Mouse (Mus musculus): ENCODE data around the gene Hoxb2.

Gene Hoxb2

DNA sequence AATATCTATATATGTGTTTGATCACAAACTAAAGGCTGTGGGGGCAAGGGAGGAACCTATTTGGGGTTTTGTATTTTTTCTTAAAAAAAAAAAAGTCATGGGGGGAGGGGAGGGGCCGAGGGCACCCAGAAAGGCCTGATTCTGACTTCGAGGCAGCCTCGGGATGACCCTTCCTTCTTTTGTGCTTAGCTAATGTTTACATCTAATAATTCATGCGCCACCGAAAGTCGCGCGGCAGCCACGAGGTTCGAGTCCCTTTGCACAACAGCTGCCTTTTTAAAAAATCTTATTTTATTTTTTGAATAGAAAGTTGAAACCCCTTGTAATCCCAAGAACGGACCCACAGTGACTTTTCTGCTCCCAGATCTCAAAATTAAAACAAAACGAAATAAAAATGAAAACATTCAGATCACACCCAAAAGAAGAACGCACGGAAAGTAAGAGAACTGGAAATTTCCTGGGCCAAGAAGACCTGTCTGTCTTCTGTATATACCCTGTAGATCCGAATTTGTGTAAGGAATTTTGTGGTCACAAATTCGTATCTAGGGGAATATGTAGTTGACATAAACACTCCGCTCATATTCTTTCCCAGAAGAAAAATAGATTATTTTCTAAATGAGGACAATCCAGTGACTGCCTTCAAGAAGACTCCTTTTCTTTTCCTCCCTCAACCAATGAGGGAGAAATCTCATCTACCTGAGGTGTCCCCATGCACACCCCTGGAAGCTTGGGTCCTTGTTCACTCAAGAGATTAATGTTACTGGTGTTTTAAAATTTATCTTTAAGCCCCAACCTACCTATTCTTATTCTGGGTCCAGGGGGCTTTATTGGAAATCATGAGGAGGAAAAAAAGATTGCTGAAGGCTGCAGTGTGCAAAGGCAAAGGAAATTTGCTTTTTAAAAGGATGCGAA is 33.4 kb upstream of the Hoxb2 start:
- no peak for DNase-seq

DNA sequence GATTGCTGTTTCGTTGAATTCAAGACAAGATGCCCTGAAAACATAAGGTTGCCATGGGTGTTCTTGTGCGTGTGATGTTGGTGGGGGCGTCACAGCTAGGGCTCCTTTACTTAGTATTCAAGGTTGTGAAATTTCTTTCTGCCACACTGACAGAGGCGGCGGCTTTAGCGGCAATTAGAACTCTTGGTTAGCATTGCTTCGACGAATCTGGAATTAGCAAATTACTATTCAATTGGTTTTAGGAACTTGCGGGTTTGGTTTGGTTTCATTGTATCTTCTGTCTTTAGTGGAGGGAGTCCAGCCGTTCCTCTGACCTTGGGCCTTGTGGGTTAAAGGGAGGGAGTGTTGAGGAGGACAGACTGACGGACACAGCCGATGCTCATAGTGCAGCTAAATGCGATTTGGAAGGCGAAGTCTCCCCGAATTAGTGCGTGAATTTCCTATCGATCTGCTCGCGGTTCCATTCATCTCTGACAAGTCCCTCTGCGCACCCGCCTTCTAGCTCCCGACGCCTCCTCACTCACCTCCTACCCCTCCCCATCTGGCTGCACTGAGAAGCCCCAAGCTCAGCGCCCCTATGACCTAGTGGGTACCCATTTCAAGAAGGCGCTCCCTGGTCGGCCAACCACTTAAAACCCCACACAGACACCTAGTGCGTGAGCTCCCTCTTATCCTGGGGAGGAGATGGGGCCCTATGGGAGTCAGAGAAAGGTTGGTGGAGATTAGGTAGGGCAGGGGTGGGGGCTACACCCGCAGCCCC is 32.5 kb upstream of the Hoxb2 start, which contains the start of gene Hoxb4:
Gene Hoxb4 (plus strand): TSS at position 660 of the 760 bp plus-strand sequence.
- DNase-seq, result no peak

DNA sequence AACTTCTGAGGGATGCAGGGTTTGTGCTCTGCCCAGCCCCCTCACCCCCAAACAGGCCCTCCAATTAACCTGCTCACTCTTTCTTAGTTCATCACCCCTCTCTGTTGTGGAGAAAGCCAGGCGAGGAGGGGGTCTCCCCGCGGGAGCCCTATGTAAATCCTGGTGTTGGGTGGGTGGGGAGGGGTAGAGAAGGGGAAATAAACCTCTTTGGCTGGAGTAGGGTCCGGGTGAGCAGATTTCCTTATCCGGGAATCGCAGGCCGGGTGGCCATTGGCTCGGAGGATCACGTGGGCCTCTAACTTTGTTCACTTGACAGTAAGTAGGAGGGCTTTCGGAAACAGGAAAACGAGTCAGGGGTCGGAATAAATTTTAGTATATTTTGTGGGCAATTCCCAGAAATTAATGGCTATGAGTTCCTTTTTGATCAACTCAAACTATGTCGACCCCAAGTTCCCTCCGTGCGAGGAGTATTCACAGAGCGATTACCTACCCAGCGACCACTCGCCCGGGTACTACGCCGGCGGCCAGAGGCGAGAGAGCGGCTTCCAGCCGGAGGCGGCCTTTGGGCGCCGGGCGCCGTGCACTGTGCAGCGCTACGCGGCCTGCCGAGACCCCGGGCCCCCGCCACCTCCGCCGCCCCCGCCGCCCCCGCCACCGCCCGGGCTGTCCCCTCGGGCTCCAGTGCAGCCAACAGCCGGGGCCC is 31.8 kb upstream of the Hoxb2 start:
- DNase-seq, result peak; percentile 91

DNA sequence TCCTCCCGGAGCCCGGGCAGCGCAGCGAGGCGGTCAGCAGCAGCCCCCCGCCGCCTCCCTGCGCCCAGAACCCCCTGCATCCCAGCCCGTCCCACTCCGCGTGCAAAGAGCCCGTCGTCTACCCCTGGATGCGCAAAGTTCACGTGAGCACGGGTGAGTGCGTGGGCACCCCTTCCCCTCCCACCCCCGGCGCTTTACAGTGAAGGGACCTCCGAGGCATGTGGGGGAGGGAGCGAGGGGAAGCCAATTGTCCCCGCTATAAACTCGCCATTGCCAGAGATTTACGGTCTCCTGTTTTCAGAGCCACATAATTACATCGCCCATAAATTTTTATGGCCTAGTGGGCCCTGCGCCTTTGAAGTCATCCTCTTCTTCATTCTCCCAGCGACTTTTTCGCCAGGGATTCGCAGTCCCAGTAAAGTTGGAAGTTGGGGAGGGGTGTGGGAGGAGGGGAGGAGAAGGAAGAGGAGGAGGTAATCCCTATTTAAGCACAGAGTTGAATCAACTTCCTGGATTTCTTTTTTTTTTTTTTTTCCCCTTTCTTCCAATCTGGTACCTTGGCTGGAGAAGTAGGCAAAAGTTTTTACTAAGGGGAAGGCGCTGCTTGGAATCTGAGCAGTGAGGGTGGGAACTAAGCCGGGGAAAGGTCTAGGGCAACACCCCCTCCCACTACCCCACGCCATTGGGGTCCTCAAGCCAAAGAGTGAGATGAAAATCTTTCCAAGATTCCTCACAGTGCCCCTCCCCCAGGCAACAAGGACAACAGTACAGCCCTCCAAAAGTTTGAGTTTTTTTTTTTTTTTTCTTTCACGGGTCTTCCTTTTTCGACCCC is 31.0 kb upstream of the Hoxb2 start:
- peak; percentile 58 to 73 for DNase-seq

DNA sequence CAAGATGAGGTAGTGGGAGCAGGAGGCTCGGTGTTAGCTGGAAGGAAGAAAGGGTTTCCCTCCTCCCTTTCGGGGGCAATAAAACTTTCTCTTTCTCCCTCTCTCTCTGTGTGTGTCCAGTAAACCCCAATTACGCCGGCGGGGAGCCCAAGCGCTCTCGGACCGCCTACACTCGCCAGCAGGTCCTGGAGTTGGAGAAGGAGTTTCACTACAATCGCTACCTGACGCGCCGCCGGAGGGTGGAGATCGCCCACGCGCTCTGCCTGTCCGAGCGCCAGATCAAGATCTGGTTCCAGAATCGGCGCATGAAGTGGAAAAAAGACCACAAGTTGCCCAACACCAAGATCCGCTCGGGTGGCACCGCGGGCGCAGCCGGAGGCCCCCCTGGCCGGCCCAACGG is 30.4 kb upstream of the Hoxb2 start:
- DNase-seq, result peak in 1 of 2 experiments; percentile 66

DNA sequence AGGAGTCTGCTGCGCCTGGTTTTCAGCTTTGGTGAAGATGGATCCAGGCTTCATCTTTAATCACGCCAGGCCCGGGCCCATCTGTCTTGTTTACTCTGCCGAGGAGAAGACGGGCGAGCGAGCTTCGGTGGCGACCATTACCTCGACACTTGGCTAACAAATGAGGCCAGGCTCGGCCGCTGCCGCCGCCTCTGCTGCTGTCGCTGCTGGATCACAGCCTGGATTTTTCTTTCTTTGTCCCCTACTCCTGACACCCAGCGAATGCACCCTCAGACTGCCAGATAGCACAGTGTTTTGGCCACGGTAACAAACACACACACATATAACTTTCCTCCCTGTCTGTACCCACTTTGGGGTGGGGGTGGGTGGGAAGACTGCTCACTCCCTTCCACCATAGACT is 29.6 kb upstream of the Hoxb2 start:
- DNase-seq, result peak in 1 of 2 experiments; percentile 32

DNA sequence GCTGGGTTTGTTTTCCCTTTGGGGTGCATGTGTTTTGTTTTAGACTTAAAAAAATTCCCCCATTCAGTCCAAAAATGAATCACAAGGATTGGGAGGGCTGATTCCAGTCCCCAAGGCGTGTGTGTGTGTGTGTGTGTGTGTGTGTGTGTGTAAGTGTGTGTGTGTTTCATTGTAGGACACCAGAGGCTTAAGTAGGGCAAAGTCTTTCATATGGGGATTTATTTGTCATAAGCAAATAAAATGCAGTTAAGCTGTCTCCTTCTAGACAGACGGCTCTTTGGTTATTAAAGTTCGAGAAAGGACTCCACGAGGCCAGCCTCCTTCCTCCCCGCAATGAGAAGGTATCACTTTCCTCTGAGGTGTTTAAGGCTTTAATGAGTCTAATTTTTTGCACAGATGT is 28.5 kb upstream of the Hoxb2 start:
- DNase-seq, result no peak

DNA sequence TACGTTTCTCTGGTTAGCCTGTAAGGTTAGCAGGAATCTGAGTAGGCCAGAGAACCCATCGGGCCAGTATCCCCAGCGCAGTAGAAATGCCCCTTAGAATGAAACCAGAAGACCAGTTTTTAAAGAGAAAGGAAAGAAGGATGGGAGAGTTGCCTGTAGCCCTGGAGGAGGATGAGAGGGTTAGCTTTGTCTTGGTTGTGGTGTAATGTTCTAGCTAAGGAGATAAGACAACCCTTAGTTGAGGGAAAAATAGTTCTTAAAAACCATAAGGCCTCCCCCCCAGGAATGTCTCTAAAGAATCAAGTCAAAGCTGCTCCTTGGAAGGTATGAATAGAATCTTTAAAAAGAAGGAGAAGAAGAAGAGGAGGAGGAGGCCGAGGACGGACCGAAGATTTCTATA is 27.6 kb upstream of the Hoxb2 start:
- DNase-seq, result no peak

DNA sequence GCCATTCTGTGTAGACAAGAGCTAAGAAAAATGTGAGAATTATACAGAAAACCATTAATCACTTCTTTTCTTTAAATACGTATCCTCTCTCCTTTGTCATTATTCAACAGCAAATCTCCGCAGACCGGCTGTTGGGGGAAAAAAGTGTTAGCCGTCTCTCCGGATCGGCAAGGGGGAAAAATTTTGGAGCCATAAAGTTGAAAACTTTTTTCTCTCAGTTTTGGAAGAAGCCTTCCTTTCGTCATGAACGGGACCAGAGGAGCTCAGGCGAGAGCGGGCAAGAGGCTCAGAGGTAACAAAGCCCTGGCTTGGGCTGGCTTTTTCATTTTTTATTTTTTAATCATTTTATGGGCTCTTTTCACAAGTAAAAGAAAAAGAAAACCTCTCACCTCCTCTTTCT is 27.2 kb upstream of the Hoxb2 start, which contains the start of gene Hoxb3:
Gene Hoxb3 (plus strand): TSS at position 173 of the 400 bp plus-strand sequence.
- no peak for DNase-seq

DNA sequence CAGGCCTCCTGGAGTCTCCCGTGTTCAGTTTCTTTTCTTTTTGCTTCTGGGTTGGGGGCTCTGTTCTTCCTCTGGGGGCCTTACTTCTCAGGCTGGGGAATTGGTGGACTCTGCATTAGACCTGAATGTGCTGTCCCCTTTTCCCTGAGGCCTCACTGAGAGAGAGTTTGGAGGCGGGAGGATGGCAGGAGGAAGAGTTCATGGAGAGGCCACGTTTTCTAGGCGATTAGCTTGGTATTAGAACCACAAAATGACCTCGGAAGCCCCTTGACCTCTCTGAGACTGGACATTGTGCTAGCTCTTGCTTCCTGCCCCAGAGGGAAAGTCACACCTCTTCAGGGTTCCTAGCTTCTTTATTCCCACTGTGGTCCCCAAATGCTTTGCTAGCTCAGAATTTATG is 26.2 kb upstream of the Hoxb2 start:
- no peak for DNase-seq

DNA sequence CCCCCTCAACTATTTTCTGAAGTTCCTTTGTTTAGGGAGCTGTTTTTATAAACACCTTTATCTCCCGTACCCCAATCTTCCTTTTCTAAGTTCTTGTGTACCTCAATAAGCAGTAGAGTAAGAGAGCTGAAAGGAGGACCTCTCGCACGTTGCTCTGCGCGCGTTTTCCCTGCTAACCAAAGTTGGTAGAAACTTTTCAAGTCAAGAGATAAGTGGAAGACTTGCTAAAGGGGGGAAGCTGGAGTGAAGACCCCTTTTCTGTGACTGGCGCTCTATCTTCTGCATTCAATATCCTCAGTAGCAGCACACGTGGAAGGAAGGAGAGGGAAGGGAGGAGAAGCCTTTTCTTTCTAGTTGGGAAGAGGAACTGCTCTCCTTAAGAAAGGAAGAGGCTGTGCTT is 25.4 kb upstream of the Hoxb2 start:
- DNase-seq, result no peak

DNA sequence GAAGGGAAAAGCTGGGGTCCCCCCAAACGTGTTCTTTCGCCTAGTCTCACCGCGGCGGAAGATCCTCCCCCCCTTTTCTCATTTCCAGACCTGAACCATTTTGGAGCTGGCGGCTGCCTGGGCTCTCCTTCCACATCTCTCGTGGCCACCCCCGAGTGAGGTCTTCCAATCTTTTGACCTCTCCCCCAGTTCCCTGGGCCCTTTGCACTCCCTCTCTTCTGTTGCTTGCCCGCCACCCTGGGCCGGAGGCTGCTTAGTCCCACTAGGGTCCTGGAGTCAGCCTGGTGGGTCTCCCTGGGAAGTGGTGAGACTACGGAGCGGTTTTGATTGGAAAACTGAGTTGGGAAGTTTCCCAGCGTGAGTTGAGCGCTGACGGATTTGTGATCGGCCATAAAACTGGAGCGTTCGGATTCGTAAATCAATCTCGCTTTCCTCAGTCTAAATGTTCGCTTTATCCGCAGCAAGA is 24.5 kb upstream of the Hoxb2 start:
- no peak for DNase-seq

DNA sequence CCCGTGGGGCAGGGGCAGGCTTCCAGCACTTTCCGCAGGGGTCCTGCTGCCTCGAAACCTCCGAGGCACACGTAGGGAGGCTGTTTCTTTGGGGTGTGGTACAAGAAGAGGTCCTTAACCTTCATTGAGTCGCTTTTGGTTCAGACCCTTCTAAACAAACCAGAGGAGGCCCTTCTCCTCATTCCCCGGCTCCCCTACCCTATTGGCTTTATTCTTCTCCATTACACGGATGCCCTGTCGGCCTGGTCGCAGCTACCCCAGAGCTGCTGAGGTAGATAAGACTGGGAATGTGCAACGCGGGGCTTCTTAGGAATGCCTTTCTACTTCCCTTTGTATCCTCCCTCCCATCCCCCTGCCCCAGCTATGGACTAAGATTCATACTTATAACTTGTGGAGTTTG is 23.6 kb upstream of the Hoxb2 start:
- DNase-seq, result no peak

DNA sequence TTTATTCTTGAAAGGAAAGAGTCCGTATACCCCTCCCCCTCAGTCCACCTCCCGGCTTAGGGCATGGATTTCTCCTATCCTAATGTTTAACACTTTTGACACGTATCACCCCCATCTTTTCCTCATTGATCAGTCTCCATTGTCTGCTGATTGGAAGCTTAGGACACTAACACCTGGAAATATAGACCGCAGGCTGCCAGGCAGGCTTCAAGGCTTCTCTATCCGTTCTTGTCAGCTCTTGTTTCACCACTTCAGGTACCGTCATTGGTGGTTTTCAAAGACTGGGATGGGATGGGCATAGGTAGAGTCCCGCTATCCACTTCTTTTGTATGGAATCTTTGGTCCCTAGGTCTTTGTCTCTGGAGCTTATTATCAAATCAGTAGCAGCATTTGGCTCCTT is 23.2 kb upstream of the Hoxb2 start:
- no peak for DNase-seq

DNA sequence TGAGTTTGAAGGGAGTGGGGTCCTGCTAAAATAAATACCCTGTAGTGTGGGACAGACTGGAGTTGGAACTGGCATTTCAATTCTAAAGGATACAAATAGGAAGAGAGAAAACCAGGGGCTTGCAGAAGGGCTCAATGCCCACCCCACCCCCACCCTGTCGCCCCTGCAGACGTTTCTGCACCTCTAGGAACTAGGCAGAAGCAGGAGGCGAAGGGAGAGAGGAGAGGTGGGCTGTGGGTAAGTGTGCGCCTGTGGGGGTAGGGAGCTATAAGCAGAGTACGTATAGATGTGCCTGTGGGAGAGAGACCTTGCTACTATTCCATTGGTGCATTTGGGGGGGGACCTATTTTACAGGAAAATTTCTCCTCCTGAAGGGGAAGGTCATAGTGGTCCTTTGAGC is 22.6 kb upstream of the Hoxb2 start:
- no peak for DNase-seq

DNA sequence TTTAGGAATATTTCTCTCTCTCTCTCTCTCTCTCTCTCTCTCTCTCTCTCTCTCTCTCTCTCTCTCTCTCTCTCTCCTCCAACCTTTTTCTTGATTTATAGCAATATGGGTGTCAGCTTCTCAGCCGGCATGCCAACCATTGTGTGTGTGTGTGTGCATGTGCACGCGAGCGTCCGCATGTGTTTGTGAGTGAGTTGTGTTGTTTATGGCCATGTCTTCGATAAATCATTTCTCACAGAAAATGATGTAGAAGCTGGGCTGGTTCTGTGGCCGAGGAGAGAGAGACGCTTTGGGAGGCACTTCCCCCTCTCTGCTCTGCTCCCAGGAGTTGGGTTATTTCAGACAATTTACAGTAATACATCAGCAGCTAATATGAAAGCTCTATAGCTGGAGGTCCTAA is 21.7 kb upstream of the Hoxb2 start:
- no peak for DNase-seq

DNA sequence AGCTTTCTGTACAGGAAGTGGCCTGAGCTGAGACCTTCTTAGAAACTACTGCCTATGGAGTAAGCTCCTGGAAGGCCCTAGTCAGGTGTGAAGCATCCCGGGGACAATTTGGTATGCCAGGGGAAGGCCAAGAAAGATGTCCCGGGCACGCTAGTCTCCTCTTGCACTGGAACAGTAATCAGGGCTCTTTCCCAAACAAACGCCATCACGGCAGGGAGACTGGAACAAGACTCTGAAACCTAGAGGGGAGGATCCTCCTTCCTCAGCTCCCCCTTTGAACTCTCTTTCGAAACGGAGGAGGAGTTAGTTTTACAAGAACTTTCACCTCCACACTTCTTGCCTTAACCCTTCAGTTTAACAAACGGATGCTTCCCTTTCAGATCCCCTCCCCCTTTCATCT is 18.2 kb upstream of the Hoxb2 start:
- no peak for DNase-seq

DNA sequence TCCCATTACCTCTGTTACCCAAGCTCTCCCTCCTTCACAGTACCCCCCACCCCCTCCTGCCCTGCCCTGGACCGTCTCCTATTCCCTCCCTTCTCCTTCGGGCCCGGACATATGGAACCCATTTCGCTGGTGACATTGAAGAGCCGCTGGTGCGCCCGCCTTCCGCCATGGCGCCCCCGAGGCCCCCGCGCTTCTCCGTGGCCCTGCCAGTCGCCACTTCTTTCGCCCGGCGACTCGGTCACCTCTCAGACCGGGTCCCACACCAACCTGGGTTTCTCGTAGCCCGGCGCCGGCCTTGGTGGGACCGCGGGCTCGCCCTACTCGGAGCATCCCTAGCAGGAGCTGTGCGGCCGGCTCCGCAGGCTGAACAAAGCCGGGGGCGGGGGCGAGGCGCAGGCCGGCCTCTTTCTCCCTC is 17.7 kb upstream of the Hoxb2 start:
- DNase-seq, result no peak

DNA sequence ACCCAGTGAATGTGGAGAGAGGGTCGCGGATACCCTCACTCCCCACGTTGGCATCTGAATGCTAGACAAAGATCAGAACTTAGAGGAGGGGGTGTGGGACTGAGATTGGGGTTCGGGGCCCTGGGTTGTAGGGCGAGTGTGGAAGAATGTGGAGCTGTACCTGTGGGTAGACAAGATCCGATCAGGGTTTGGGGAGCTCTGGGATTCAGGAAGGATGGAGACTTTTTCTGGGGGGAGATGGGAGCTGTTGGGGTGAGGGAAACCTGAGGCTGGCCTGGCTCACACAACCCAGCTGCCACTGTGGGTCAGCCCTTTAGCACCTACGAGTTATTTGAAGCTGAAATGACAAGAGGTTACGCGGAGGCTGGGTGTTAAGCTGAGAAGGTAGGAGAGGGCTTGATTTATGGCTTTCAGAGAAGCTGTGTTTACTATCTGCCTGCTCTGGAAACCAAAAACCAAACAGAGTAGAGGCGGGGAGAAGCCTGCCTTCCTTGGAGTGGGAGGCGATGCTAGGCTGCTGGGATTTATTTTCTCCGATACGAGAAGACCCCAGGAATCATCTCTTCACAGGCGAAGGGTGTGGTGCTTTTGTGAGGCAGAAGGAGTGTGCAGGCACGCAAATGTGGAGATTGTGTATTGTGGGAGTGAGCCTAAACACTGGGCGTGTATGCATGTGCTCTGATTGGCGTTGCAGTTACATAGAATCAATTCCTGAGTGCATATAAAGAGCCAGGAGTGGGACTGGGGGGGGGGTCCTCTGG is 16.9 kb upstream of the Hoxb2 start:
- DNase-seq, result no peak

DNA sequence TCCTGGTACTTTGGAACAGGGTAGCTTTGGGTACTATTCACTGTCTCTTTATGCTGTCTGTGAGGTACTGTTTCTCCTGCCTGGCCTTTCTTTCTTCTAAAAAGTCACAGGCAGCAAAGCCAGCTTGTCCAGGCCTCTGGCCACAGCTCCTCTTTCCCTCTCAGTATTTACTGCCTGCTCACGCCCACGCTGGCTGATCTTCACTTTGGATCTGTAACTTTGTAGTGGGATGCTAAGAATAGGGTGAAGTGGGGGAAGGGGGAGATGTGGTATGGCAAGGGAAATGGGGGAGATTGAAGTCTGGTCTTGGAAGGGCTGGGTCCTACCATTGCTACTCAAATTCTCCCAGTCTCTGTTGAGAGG is 16.3 kb upstream of the Hoxb2 start:
- no peak for DNase-seq

DNA sequence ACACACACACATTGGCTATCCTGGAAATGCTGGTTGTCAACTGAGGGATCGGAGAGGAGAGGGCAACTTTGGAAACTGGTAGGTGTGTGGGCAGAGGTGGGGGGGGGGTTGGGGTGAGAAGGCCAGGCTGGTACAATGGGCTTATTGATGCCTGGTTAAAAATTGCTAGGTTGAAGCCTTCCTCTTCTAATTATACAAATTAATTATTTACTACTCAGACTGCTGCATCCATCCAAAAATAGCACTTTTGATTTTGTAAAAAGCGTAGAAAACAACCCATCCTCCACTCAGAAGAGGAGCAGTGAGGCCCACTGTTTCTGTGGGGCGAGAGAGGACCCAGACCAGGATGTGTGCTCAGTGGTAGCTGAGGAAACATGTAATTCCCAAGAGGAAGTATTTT is 15.3 kb upstream of the Hoxb2 start:
- no peak for DNase-seq

DNA sequence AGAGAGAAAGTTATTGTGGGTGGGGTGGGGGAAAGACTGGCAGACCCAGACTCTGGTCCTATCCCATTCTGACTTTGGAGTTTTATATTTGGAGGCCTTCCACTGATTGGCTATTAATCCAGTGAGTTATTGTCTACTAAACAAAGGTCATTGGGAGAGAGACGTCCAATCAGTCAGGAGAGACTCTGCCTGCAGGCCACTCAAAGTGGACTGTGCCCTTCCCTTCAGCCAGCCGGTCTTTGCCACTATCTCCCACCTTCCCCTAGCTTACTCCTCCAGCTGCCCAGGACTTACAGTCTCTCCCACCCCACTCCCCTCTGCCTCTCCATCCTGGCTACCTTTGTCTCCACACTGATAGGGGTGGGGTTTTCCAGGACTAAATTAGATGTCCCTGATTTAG is 13.7 kb upstream of the Hoxb2 start:
- DNase-seq, result peak; percentile 58 to 68
